Mouse (Mus musculus) adrenal gland, postnatal 4 days (tissue): Measurements from ENCODE around the gene Olfr145. TPM values are rescaled to one million over a fixed set of nuclear protein-coding genes. Genes with fewer than 3 reads are reported as not detected.
A peak's percentile ranks its signal among the peaks of the same experiment; 100 is the strongest.

Source experiments
- DNase-seq, 2 experiments: peaks; one replicate each; pipeline ENCODE4 v3.0.0; 2021 to 2022; ENCODE audit warnings: low spot score in 2 of 2, mixed read lengths in 2 of 2
- long read RNA-seq, 2 experiments: library from polyadenylated mRNA; stranded (forward); transcript quantifications; one replicate each; pipeline ENCODE4 v2.0.0; 2021
- total RNA-seq, 2 experiments: library from RNA; stranded (reverse); gene quantifications; 2 replicates each; pipeline ENCODE4 v1.2.3; 2021

Gene Olfr145
- not detected for total RNA-seq
- long read RNA-seq, experiment 1: 0 reads
- long read RNA-seq, experiment 2: 0 reads

DNA sequence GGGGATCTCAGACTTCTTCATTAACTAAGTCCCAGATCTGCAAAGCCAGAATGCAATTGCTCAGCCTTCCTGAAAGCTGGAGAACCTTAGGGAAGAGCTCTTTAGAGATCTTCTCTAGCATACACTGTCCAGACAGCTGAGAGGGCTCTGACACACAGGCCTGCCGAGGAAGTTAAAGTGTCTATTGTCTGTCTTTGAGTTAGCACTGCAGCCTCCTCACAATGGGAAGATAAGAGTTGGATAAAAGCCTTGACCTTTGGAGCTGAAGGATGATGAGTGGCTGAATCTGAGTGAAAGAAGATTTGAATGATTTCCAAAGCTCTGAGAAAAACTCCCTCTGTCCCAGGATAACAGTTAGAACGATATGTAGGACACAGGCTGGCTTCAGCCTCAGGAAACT lies at the start of gene Olfr145:
Olfr145 (plus strand) TSS at position 64 of the 400 bp plus-strand sequence.
- DNase-seq: no peak

DNA sequence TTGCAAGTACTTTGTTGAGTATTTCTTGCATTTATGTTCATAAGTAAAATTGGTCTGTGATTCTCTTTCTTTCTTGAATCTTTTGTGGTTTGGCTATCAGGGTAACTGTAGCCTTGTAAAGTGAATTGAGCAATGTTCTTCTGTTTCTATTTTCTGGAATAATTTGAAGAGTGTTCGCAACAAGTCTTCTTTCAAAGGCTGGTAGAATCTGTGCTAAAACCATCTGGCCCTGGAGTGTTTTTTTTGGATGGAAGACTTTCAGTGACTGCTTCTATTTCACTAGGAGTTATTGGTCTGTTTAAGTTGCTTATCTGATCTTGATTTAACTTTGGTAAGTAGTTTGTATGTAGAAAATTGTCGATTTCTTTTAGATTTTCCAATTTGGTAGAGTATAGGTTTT lies 47.3 kb upstream of the Olfr145 start:
- no peak for DNase-seq

GRCm38 (mm10) chr9:37853969-37854368 lies 42.6 kb upstream of the Olfr145 start, which contains the start of gene Olfr877:
TSS of gene Olfr877 (plus strand) at chr9:37854269.
- no peak for DNase-seq

DNA sequence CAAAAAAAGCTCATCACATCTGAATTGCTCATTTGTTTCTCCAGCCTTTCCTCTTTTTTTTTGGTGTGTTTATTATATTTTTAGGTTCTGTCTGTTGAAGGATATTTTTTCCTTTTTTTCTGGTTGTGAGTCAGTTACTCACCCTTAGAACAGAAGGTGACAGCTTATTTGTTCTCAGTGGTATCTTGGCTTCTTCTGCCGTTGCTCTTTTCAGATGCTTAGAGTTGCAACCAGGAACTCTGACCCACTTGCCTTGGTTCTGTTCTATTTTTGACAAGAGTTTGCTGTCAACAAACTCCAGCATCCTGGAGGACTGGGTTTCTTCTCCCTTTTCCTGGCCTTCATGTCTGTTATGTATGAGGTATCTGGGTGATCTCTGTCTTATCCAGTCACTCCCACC lies 33.2 kb upstream of the Olfr145 start:
- DNase-seq: no peak

- no peak for DNase-seq
Observed at GRCm38 (mm10) chr9:37870246-37870645, 26.3 kb upstream of the Olfr145 start.

GRCm38 (mm10) chr9:37871097-37871496 lies 25.4 kb upstream of the Olfr145 start:
- DNase-seq: no peak

DNA sequence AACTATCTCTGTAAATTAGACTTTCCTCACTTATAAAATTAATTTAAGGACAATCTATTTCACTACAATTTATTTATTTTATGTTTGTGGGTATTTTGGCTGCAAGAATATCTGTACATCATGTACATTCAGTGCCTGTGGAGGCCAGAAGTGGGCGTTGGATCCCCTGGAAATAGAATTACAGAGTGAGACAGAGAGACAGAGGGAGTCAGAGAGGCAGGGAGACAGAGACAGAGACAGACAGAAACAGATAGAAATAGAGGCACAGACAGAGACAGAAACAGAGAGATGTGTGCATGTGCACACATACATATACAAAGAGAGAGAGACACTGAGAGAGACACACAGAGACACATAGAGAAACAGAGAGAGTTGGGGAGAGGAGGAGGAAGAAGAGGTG lies 25.0 kb upstream of the Olfr145 start:
- DNase-seq: no peak

DNA sequence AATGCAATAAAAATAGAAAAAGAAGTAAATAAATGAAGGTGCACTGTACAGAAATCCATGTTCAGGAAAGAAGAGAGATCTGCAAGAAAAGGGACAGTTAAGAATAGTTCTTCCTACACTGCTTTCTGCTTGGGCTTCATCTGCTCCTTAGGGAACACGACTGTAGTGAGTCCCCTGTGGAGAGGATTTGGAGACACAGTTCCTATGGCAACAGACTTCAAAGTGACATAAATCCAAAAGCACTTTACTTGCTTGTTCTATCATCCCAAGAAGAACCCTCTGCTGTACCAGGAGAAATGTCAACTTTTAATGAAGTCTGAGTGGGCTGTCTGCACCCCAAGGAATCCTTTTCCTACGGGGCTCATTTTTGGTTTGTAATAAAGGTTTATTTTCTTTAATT lies 5.6 kb upstream of the Olfr145 start:
- no peak for DNase-seq

GRCm38 (mm10) chr9:37905555-37905954 lies 9.0 kb downstream of the Olfr145 start:
- no peak for DNase-seq

- no peak for DNase-seq
Observed at GRCm38 (mm10) chr9:37917540-37917939, 21.0 kb downstream of the Olfr145 start, which contains the start of gene Olfr878. TSS of gene Olfr878 (plus strand) at chr9:37917840.

GRCm38 (mm10) chr9:37918018-37918417 lies 21.5 kb downstream of the Olfr145 start:
- no peak for DNase-seq

- DNase-seq: no peak
Observed at GRCm38 (mm10) chr9:37924194-37924593, 27.7 kb downstream of the Olfr145 start.

GRCm38 (mm10) chr9:37925445-37925844 lies 28.9 kb downstream of the Olfr145 start:
- no peak for DNase-seq

DNA sequence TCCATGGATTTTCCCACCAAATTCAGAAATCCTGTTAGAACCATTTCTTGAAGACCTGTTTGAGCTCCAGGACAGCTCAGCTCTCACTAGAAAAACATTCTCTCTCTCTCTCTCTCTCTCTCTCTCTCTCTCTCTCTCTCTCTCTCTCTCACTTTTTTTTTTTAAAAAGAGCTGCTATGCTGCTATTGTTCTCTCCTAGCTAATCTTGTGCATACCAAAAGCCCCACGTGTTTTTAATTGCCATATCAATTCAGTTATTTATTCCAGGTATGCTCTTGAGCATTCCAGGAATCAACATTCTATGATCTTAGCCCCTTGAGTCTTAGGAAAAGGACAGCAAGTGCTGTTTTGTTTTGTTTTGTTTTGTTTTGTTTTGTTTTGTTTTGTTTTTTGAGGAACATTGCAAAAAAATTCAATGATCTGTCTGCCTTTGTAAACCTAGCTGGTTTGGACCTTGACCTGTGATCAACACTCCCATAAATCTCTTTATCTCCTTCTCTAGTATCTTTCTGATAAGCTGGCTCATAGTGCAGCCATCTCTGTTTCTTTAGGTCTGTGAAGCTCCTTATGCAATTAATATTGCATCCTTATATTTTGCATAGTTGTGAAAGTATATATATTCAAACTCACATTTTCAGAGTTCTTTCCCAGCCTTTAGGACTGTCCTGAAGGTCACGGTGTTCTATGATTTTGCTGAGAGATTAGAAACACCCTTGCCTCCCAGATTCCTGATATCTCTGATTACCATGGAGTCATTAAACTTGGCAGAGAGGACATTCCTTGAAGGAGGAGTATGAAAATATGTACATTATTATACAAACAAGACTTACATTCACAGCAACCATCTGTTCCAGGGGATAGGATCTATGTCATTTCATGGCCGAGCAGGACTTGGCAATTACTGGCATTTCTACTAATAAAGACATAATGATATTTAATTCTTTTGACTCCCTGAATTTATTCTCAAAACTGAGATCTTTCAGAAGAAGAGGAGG lies 29.8 kb downstream of the Olfr145 start:
- DNase-seq: no peak

- DNase-seq: peak in 1 of 2 experiments; percentile 18
Observed at GRCm38 (mm10) chr9:37932519-37932918, 36.0 kb downstream of the Olfr145 start.

DNA sequence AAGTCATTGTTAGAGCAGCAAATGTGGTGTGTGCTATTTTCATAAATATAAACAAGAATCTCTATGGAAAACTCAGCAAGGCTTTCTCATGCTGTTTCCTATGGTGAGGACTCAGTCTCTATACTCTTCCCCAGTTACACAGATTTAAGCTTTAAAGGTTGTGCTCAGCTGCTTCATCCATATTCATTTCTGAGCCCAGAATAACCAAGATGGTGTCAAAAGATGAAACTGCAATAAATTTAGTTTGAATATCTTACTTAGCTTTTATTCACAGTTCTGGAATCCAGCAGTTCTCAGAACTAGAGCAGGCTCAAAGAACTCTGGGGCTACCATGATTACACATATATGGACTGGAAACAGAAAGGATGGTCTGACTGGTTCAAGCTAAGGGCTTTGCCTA lies 37.6 kb downstream of the Olfr145 start:
- DNase-seq: no peak

- DNase-seq: no peak
Observed at GRCm38 (mm10) chr9:37941167-37941566, 44.6 kb downstream of the Olfr145 start.

Other genes starting within 250 kb of the Olfr145 start
- 100 to 1,000 TPM; 102 to 112 TPM for gene Tbrg1, start 239.4 kb upstream of the Olfr145 start, total RNA-seq
- not detected for gene Panx3, start 227.5 kb upstream of the Olfr145 start, total RNA-seq
- gene Olfr160, start 180.5 kb upstream of the Olfr145 start, total RNA-seq: not detected
- gene Olfr874, start 151.6 kb upstream of the Olfr145 start, total RNA-seq: not detected
- not detected for gene Olfr875, start 124.9 kb upstream of the Olfr145 start, total RNA-seq
- gene Olfr876, start 93.7 kb upstream of the Olfr145 start, total RNA-seq: not detected
- not detected for gene Olfr877, start 42.5 kb upstream of the Olfr145 start, total RNA-seq
- not detected for gene Olfr878, start 21.1 kb downstream of the Olfr145 start, total RNA-seq
- not detected for gene Olfr881, start 95.1 kb downstream of the Olfr145 start, total RNA-seq
- gene Olfr883, start 129.1 kb downstream of the Olfr145 start, total RNA-seq: not detected
- gene Olfr884, start 149.8 kb downstream of the Olfr145 start, total RNA-seq: not detected
- gene Olfr885, start 164.6 kb downstream of the Olfr145 start, total RNA-seq: not detected
- gene Olfr887, start 187.3 kb downstream of the Olfr145 start, total RNA-seq: not detected
- gene Olfr888, start 211.4 kb downstream of the Olfr145 start, total RNA-seq: not detected
- gene Olfr889, start 218.5 kb downstream of the Olfr145 start, total RNA-seq: under 1 TPM in 1 of 2 experiments, not detected in 1; 0.17 TPM
- not detected for gene Olfr890, start 245.8 kb downstream of the Olfr145 start, total RNA-seq